Mouse (Mus musculus): ENCODE results near the gene Edc4. TPM values are rescaled to one million over a fixed set of nuclear protein-coding genes. Genes with fewer than 3 reads are reported as not detected.
A peak's percentile ranks its signal among the peaks of the same experiment; 100 is the strongest.

Gene Edc4
- total and polyA plus RNA-seq, 3 experiments: 28.7 to 46.4 (median 41.6) TPM

GRCm38 (mm10) chr8:105936866-105937475 is 56.3 kb downstream of the Edc4 start:
- H3K27me3 ChIP-seq (replicated peaks): no peaks in the 10 kb centered on the region
- peaks cover 14 to 56% of the 10 kb centered on the region in 2 experiments for H3K36me3 ChIP-seq (replicated peaks in 1 of 2; ENCODE audit: control insufficient read depth in 1 of 2, insufficient read depth in 1 of 2, low read length in 1 of 2)
- dilution Hi-C loops (cut with MboI; ENCODE audit: extremely low pct_ligation_motif_present, extremely low pct_unique_long_range_greater_than_20kb, low sequenced_read_pairs): no loop called here

GRCm38 (mm10) chr8:105937496-105938305 is 57.0 kb downstream of the Edc4 start:
- Histone ChIP-seq H3K79me2 (replicated peaks; ENCODE audit: control insufficient read depth, extremely low read depth, insufficient read depth, poor library complexity, severe bottlenecking) (no peaks in the 10 kb centered on the region), H3K27me3 (replicated peaks) (no peaks in the 10 kb centered on the region), H3K9me3 (replicated peaks; ENCODE audit: low read length) (no peaks in the 10 kb centered on the region), H3K4me1 (ENCODE audit: control insufficient read depth in 1 of 2, insufficient read depth in 2 of 2) (peaks cover 3 to 29% of the 10 kb centered on the region in 2 experiments; a peak in 3 of 4 replicates), H3K36me3 (replicated peaks in 1 of 2; ENCODE audit: control insufficient read depth in 1 of 2, insufficient read depth in 1 of 2, low read length in 1 of 2) (peaks cover 9 to 52% of the 10 kb centered on the region in 2 experiments), H3K4me2 (ENCODE audit: insufficient read depth, low read depth, poor library complexity, severe bottlenecking) (peak overlapping the region; percentile 70), H3K9ac (ENCODE audit: insufficient read depth, low read depth) (peak overlapping the region; percentile 64), H3K27ac (ENCODE audit: insufficient read depth, low read depth) (peak overlapping the region; percentile 67), H3K4me3 (replicated peaks in 1 of 3; ENCODE audit: low read depth in 2 of 3, low read length in 2 of 3, poor library complexity in 1 of 3) (peak overlapping the region; percentile 85 to 96 (median 92))
- DNase-seq (ENCODE audit: extremely low read depth): peak; percentile 67
- in situ Hi-C loops (cut with MboI; ENCODE audit: low pct_ligation_motif_present, low pct_unique_long_range_greater_than_20kb, low sequenced_read_pairs) (loop anchor here (5.0 kb wide), 1 partner anchor 45 kb away; the partner anchor contains the start of gene Nrn1l), dilution Hi-C loops (cut with MboI; ENCODE audit: extremely low pct_ligation_motif_present, extremely low pct_unique_long_range_greater_than_20kb, low sequenced_read_pairs) (no loop called here)
- TF ChIP-seq EP300 (IDR thresholded peaks at IDR 0.05; ENCODE audit: low read length): peak; percentile 64
- peak; percentile 41; the same call in 1 of the 2 replicates for TF ChIP-seq BHLHE40 (IDR thresholded peaks at IDR 0.05; ENCODE audit: low read depth, low read length)
- peak; percentile 19; the same call in 1 of the 2 replicates for TF ChIP-seq MEF2A (IDR thresholded peaks at IDR 0.05; ENCODE audit: borderline replicate concordance, low read depth, low read length)
- no peak for TF ChIP-seq CTCF (conservative IDR thresholded peaks at IDR 0.05 in 1 of 2, IDR thresholded peaks at IDR 0.05 in 1 of 2; ENCODE audit: low read depth in 2 of 2, low read length in 2 of 2)
- TF ChIP-seq TCF12 (IDR thresholded peaks at IDR 0.05; ENCODE audit: low read depth, low read length): peak; percentile 62
- no peak for TF ChIP-seq RAD21 (IDR thresholded peaks at IDR 0.05; ENCODE audit: low read depth, low read length)
- TF ChIP-seq SMC3 (IDR thresholded peaks at IDR 0.05; ENCODE audit: low read depth, low read length): 0 out of 2 replicates have a peak, but pooled peaks have one; percentile 2
- TF ChIP-seq ZMIZ1 (IDR thresholded peaks at IDR 0.05; ENCODE audit: low read depth, low read length): peak; percentile 40; the same call in 1 of the 2 replicates
- TF ChIP-seq GABPA (IDR thresholded peaks at IDR 0.05; ENCODE audit: insufficient replicate concordance, low read depth, low read length): no peak
- 0 out of 2 replicates have a peak, but pooled peaks have one; percentile 49 for TF ChIP-seq MAX (IDR thresholded peaks at IDR 0.05; ENCODE audit: low read length)
- TF ChIP-seq ZC3H11A (IDR thresholded peaks at IDR 0.05; ENCODE audit: low read depth, low read length): no peak
- 0 out of 2 replicates have a peak, but pooled peaks have one; percentile 30 for TF ChIP-seq UBTF (IDR thresholded peaks at IDR 0.05; ENCODE audit: low read depth, low read length)
- TF ChIP-seq MAFK (IDR thresholded peaks at IDR 0.05; ENCODE audit: insufficient replicate concordance, low read length): no peak
- TF ChIP-seq USF2 (conservative IDR thresholded peaks at IDR 0.05; ENCODE audit: low read depth, low read length): no peak
- TF ChIP-seq POLR2A (IDR thresholded peaks at IDR 0.05; ENCODE audit: low read depth, low read length): peak; percentile 59; the same call in 1 of the 2 replicates
- TF ChIP-seq PAX5 (IDR thresholded peaks at IDR 0.05; ENCODE audit: low read length): no peak

More at GRCm38 (mm10) chr8:105936866-105937475, 56.3 kb downstream of the Edc4 start:
- Histone ChIP-seq H3K4me1 (ENCODE audit: control insufficient read depth in 1 of 2, insufficient read depth in 2 of 2) (peaks cover 3 to 29% of the 10 kb centered on the region in 2 experiments; a peak in 3 of 4 replicates), H3K9me3 (replicated peaks; ENCODE audit: low read length) (no peaks in the 10 kb centered on the region), H3K4me3 (replicated peaks in 1 of 3; ENCODE audit: low read depth in 2 of 3, low read length in 2 of 3, poor library complexity in 1 of 3) (peak overlapping the region; percentile 85 to 96 (median 92)), H3K27ac (ENCODE audit: insufficient read depth, low read depth) (peak overlapping the region; percentile 67), H3K79me2 (replicated peaks; ENCODE audit: control insufficient read depth, extremely low read depth, insufficient read depth, poor library complexity, severe bottlenecking) (no peaks in the 10 kb centered on the region), H3K9ac (ENCODE audit: insufficient read depth, low read depth) (peak overlapping the region; percentile 66), H3K4me2 (ENCODE audit: insufficient read depth, low read depth, poor library complexity, severe bottlenecking) (peak overlapping the region; percentile 70)
- peak; percentile 97 for DNase-seq (ENCODE audit: extremely low read depth)
- TF ChIP-seq ELF1 (IDR thresholded peaks at IDR 0.05; ENCODE audit: low read depth, low read length) (peak; percentile 95), JUND (conservative IDR thresholded peaks at IDR 0.05; ENCODE audit: low read depth, low read length) (no peak), RAD21 (IDR thresholded peaks at IDR 0.05; ENCODE audit: low read depth, low read length) (no peak; the same call in 1 of the 2 replicates), CHD2 (IDR thresholded peaks at IDR 0.05; ENCODE audit: low read length) (no peak), ZNF384 (IDR thresholded peaks at IDR 0.05; ENCODE audit: low read depth, low read length) (no peak), NRF1 (IDR thresholded peaks at IDR 0.05; ENCODE audit: low read depth, low read length) (peak; percentile 15), SMC3 (IDR thresholded peaks at IDR 0.05; ENCODE audit: low read depth, low read length) (no peak), GABPA (IDR thresholded peaks at IDR 0.05; ENCODE audit: insufficient replicate concordance, low read depth, low read length) (no peak), BHLHE40 (IDR thresholded peaks at IDR 0.05; ENCODE audit: low read depth, low read length) (no peak), SIN3A (IDR thresholded peaks at IDR 0.05; ENCODE audit: low read length) (peak; percentile 37; the same call in 1 of the 2 replicates), MXI1 (IDR thresholded peaks at IDR 0.05; ENCODE audit: low read depth, low read length) (peak; percentile 98), TCF12 (IDR thresholded peaks at IDR 0.05; ENCODE audit: low read depth, low read length) (peak; percentile 69; the same call in 1 of the 2 replicates), EP300 (IDR thresholded peaks at IDR 0.05; ENCODE audit: low read length) (no peak), CTCF (conservative IDR thresholded peaks at IDR 0.05 in 1 of 2, IDR thresholded peaks at IDR 0.05 in 1 of 2; ENCODE audit: low read depth in 2 of 2, low read length in 2 of 2) (no peak; a peak in 1 of 4 replicates), MAZ (IDR thresholded peaks at IDR 0.05; ENCODE audit: low read depth, low read length) (peak; percentile 77; the same call in 1 of the 2 replicates), MEF2A (IDR thresholded peaks at IDR 0.05; ENCODE audit: borderline replicate concordance, low read depth, low read length) (peak; percentile 30; the same call in 1 of the 2 replicates), MAFK (IDR thresholded peaks at IDR 0.05; ENCODE audit: insufficient replicate concordance, low read length) (no peak), HCFC1 (IDR thresholded peaks at IDR 0.05; ENCODE audit: low read depth, low read length) (peak; percentile 77), USF2 (conservative IDR thresholded peaks at IDR 0.05; ENCODE audit: low read depth, low read length) (peak; percentile 69), USF1 (IDR thresholded peaks at IDR 0.05; ENCODE audit: low read depth, low read length) (peak; percentile 77), CHD1 (IDR thresholded peaks at IDR 0.05; ENCODE audit: low read depth, low read length) (no peak), RCOR1 (conservative IDR thresholded peaks at IDR 0.05; ENCODE audit: low read depth, low read length) (no peak), ETS1 (conservative IDR thresholded peaks at IDR 0.05; ENCODE audit: low read depth, low read length) (0 out of 2 replicates have a peak, but pooled peaks have one; percentile 11), PAX5 (IDR thresholded peaks at IDR 0.05; ENCODE audit: low read length) (no peak), POLR2AphosphoS2 (IDR thresholded peaks at IDR 0.05; ENCODE audit: low read depth, low read length) (no peak), ZKSCAN1 (IDR thresholded peaks at IDR 0.05; ENCODE audit: borderline replicate concordance, low read depth, low read length) (no peak), KAT2A (IDR thresholded peaks at IDR 0.05; ENCODE audit: insufficient replicate concordance, low read length) (peak; percentile 25; the same call in 1 of the 2 replicates), E2F4 (IDR thresholded peaks at IDR 0.05; ENCODE audit: insufficient replicate concordance, low read depth, low read length) (no peak), TBP (conservative IDR thresholded peaks at IDR 0.05; ENCODE audit: low read depth, low read length) (peak; percentile 76), MAX (IDR thresholded peaks at IDR 0.05; ENCODE audit: low read length) (peak; percentile 96), MYC (IDR thresholded peaks at IDR 0.05; ENCODE audit: low read depth, low read length) (peak; percentile 98), IRF4 (IDR thresholded peaks at IDR 0.05; ENCODE audit: low read depth, low read length) (no peak), POLR2A (IDR thresholded peaks at IDR 0.05; ENCODE audit: low read depth, low read length) (peak; percentile 66)
- in situ Hi-C loops (cut with MboI; ENCODE audit: low pct_ligation_motif_present, low pct_unique_long_range_greater_than_20kb, low sequenced_read_pairs): loop anchor here (5.0 kb wide), 1 partner anchor 45 kb away; the partner anchor contains the start of gene Nrn1l

All from CH12.LX (cell line).